Mouse (Mus musculus) heart, adult 2 months (tissue): ENCODE measurements around the gene Sf3b3. TPM values are rescaled to one million over a fixed set of nuclear protein-coding genes. Genes with fewer than 3 reads are reported as not detected.
A peak's percentile ranks its signal among the peaks of the same experiment; 100 is the strongest.

ENCODE experiments used
- DNase-seq, 2 experiments: peaks; one replicate each; pipeline ENCODE4 v3.0.0; 2021
- H3K27ac ChIP-seq: fragments of 200-600 bp; 2 replicates; pipeline ENCODE4 v1.8.1; 2022
- H3K27me3 ChIP-seq: fragments of 200-500 bp; 2 replicates; pipeline ENCODE4 v1.6.1; 2012; ENCODE audit warnings: mild to moderate bottlenecking, low read length, inconsistent platforms, mixed read lengths; ENCODE audit not compliant: control insufficient read depth, insufficient read depth
- H3K36me3 ChIP-seq: fragments of 200-500 bp; 2 replicates; pipeline ENCODE4 v1.6.1; 2012; ENCODE audit warnings: low read length, inconsistent platforms; ENCODE audit not compliant: control insufficient read depth, insufficient read depth
- H3K4me1 ChIP-seq: fragments of 200-500 bp; 2 replicates; pipeline ENCODE4 v1.6.1; 2011; ENCODE audit warnings: low read length; ENCODE audit not compliant: control insufficient read depth, insufficient read depth
- H3K4me3 ChIP-seq: fragments of 200-600 bp; 2 replicates; pipeline ENCODE4 v1.8.1; 2022
- H3K79me2 ChIP-seq: fragments of 200-500 bp; replicated peaks from 2 replicates; pipeline ENCODE4 v1.6.1; 2012; ENCODE audit warnings: mild to moderate bottlenecking, inconsistent platforms, low read length, moderate library complexity, mixed read lengths; ENCODE audit not compliant: control insufficient read depth, insufficient read depth
- H3K9ac ChIP-seq: fragments of 200-500 bp; 2 replicates; pipeline ENCODE4 v1.6.1; 2012; ENCODE audit warnings: low read depth, mild to moderate bottlenecking, control low read depth, inconsistent platforms, low read length, mixed read lengths
- CTCF ChIP-seq: fragments of 200-600 bp; IDR thresholded peaks from 2 replicates; pipeline ENCODE4 v1.8.1; 2022; ENCODE audit warnings: antibody characterized with exemption, mild to moderate bottlenecking, moderate library complexity
- EP300 ChIP-seq: fragments of 200-500 bp; IDR thresholded peaks from 2 replicates; pipeline ENCODE4 v1.6.1; 2011; ENCODE audit warnings: low read depth, low read length, control low read depth; ENCODE audit not compliant: insufficient read depth
- POLR2A ChIP-seq: fragments of 200-500 bp; IDR thresholded peaks from 2 replicates; pipeline ENCODE4 v1.6.1; 2011; ENCODE audit warnings: mild to moderate bottlenecking, low read depth, low read length, control low read depth; ENCODE audit not compliant: insufficient read depth
- WGBS: fragments of 180-500 bp; shearing (Covaris S2); methylation state at CpG from one replicate; pipeline ENCODE4 v1.1.7; 2018; 5-methylcytosine and 5-hydroxymethylcytosine counted together
- intact Hi-C: fragments of 180-260 bp; cut with DNase I; formaldehyde crosslinking; loops from one replicate; pipeline ENCODE4 v1.15.1; 2025
- long read RNA-seq: library from polyadenylated mRNA; stranded (forward); transcript quantifications from one replicate; pipeline ENCODE4 v2.0.0, GENCODE M21; 2021
- polyA plus RNA-seq: library from polyadenylated mRNA; depleted of rRNA; stranded (reverse); fragments of >200 nt; gene quantifications from 2 replicates; pipeline ENCODE4 v1.2.3, GENCODE M21; 2012; rRNA removed
- total RNA-seq, 2 experiments: library from RNA; stranded (reverse); gene quantifications; 2 replicates each; pipeline ENCODE4 v1.2.3; 2021

Sf3b3 gene
- 10 to 100 TPM; 38.3 to 39.7 TPM for total RNA-seq
- polyA plus RNA-seq = 19.2 and 34.3 TPM in 2 replicates
- long read RNA-seq, full-length matches to known transcripts = 57 of 73 reads
- long read RNA-seq, partial matches to known transcripts = 5 of 73 reads
- long read RNA-seq, other reads (novel, unspliced or antisense) = 11 of 73 reads

- Histone ChIP-seq H3K4me3 (peak within 1 kb of the TSS; percentile 83), H3K27me3 (no peaks in the 10 kb centered on the region), H3K27ac (peak within 1 kb of the TSS; percentile 92), H3K36me3 (peaks cover 16% of the 10 kb centered on the region), H3K4me1 (peaks cover 5% of the 10 kb centered on the region), H3K79me2 (peaks cover 3% of the 10 kb centered on the region), H3K9ac (peak within 1 kb of the TSS; percentile 88)
- intact Hi-C loops = loop anchor here (1.0 to 10.0 kb wide), 2 partner anchors 202 to 210 kb away; partner anchors contain the start of gene Exosc6
- WGBS = under 1% methylated on average over 53 of the region's 53 CpGs
- TF ChIP-seq CTCF = peak; percentile 19; the same call in 1 of the 2 replicates
- TF ChIP-seq POLR2A = peak; percentile 96
- 0 out of 2 replicates have a peak, but pooled peaks have one; percentile 70 for TF ChIP-seq EP300
- peak; percentile 89 to 90 for DNase-seq
These were observed at the start of gene Sf3b3, which contains the start of gene Cog4 for GRCm38 (mm10) chr8:110846405-110847170. Gene Sf3b3, minus strand, starts transcription at chr8:110846787. Gene Cog4, plus strand, starts transcription at chr8:110846600.

GRCm38 (mm10) chr8:110895812-110896211 lies 49.2 kb upstream of the Sf3b3 start:
- Histone ChIP-seq H3K79me2 (no peaks in the 10 kb centered on the region; the same call in 1 of the 2 replicates), H3K27ac (no peak overlapping the region), H3K27me3 (no peaks in the 10 kb centered on the region), H3K4me1 (no peaks in the 10 kb centered on the region), H3K4me3 (no peak overlapping the region), H3K9ac (no peak overlapping the region), H3K36me3 (no peaks in the 10 kb centered on the region)
- TF ChIP-seq EP300 = no peak
- TF ChIP-seq CTCF = no peak
- TF ChIP-seq POLR2A = no peak
- no peak for DNase-seq
- intact Hi-C loops = no loop called here
- 93% methylated on average over 13 of the region's 13 CpGs for WGBS

- H3K27ac ChIP-seq = no peak overlapping the region
- intact Hi-C loops = no loop called here
- no peak overlapping the region for H3K4me3 ChIP-seq
- H3K27me3 ChIP-seq = no peaks in the 10 kb centered on the region
- H3K79me2 ChIP-seq = no peaks in the 10 kb centered on the region; the same call in 1 of the 2 replicates
- no peaks in the 10 kb centered on the region for H3K4me1 ChIP-seq
- no peak overlapping the region for H3K9ac ChIP-seq
- H3K36me3 ChIP-seq = no peaks in the 10 kb centered on the region
- DNase-seq = no peak
- TF ChIP-seq CTCF (no peak), POLR2A (no peak)
- 77% methylated on average over 9 of the region's 9 CpGs for WGBS
These were observed 48.7 kb upstream of the Sf3b3 start for GRCm38 (mm10) chr8:110895254-110895653.

GRCm38 (mm10) chr8:110894851-110895250 lies 48.3 kb upstream of the Sf3b3 start:
- TF ChIP-seq CTCF = no peak
- no peak for TF ChIP-seq POLR2A
- no peak for TF ChIP-seq EP300
- intact Hi-C loops = no loop called here
- Histone ChIP-seq H3K9ac (no peak overlapping the region), H3K36me3 (no peaks in the 10 kb centered on the region), H3K4me3 (no peak overlapping the region), H3K4me1 (no peaks in the 10 kb centered on the region), H3K79me2 (no peaks in the 10 kb centered on the region; the same call in 1 of the 2 replicates), H3K27ac (no peak overlapping the region), H3K27me3 (no peaks in the 10 kb centered on the region)
- WGBS = 81% methylated on average over 10 of the region's 10 CpGs
- no peak for DNase-seq

GRCm38 (mm10) chr8:110892913-110893312 lies 46.3 kb upstream of the Sf3b3 start:
- WGBS = 100% methylated on average over 2 of the region's 2 CpGs
- DNase-seq = no peak
- Histone ChIP-seq H3K79me2 (no peaks in the 10 kb centered on the region), H3K27me3 (no peaks in the 10 kb centered on the region), H3K9ac (no peak overlapping the region), H3K36me3 (no peaks in the 10 kb centered on the region), H3K4me1 (no peaks in the 10 kb centered on the region), H3K27ac (no peak overlapping the region), H3K4me3 (no peak overlapping the region)
- intact Hi-C loops = no loop called here
- TF ChIP-seq CTCF (no peak), POLR2A (no peak), EP300 (no peak)

GRCm38 (mm10) chr8:110892040-110892439 lies 45.5 kb upstream of the Sf3b3 start:
- Histone ChIP-seq H3K4me1 (no peaks in the 10 kb centered on the region), H3K27me3 (no peaks in the 10 kb centered on the region), H3K36me3 (no peaks in the 10 kb centered on the region), H3K79me2 (no peaks in the 10 kb centered on the region), H3K27ac (no peak overlapping the region), H3K4me3 (no peak overlapping the region), H3K9ac (no peak overlapping the region)
- WGBS = 90% methylated on average over 7 of the region's 7 CpGs
- no peak for TF ChIP-seq POLR2A
- TF ChIP-seq EP300 = no peak
- DNase-seq = no peak
- intact Hi-C loops = no loop called here
